Mouse (Mus musculus): ENCODE measurements around the gene Ube2d1.

Ube2d1 gene

DNA sequence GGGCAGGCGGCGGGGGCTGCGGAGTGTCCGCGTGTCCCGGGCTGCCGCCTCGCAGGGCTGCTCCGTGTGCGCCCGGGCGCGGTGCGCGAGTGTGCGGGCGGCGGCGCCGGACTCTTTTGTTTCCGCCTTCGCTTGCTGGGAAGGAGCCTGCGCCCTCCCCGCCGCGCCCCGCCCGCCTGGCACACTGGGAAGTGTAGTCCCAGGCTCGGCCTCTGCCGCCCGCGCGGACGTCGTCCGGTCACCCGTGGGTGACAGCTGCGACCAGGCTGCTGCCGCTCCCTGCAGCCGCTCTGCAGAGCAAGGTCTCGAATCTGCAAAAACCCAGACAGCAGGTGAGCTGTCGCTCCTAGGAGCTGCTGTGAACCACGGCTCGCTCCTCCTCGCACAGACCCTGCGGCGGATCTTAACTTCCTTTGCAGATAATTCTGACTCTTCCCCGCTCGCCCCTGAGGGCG is at the start of gene Ube2d1:
Gene Ube2d1, minus strand, starts transcription at position 137 of the 455 bp plus-strand sequence.
- peak; percentile 90 for DNase-seq

DNA sequence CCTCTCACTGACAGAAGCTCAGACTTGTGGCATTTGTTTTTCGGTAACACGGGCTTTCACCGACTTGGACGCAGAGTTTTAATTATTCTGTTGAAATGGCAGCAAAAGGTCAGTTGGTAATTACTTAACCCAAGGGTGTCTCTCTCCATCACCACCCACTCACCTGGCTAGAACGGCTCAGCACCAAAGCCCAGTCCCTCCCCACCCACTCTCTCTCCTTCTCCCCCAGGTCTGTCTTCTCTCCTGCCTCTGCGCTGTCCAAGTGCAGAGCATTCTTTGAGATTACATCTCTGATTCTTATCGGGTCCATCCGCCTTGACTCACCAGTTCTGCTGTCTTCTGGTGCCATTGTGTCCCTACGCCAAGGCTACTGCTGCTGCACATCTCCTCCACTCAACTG is 47.8 kb upstream of the Ube2d1 start:
- DNase-seq, result no peak

- DNase-seq, result no peak
Observed at GRCm38 (mm10) chr10:71332376-71332775, 47.3 kb upstream of the Ube2d1 start.

DNA sequence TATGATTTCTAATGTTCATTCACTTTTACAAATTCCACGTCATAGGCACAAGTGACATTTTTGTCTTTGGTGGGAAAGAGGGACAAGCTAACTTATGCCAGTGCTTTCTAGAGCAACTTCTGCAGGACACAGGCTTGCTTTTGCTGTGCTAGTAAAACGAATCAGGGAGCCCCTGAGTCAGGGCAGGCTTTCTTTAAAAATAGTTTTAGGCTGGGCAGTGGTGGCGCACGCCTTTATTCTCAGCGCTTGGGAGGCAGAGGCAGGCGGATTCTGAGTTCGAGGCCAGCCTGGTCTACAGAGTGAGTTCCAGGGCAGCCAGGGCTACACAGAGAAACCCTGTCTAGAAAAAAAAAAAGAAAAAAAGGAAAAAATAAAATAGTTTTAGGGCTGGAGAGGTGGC is 46.8 kb upstream of the Ube2d1 start:
- no peak for DNase-seq

DNA sequence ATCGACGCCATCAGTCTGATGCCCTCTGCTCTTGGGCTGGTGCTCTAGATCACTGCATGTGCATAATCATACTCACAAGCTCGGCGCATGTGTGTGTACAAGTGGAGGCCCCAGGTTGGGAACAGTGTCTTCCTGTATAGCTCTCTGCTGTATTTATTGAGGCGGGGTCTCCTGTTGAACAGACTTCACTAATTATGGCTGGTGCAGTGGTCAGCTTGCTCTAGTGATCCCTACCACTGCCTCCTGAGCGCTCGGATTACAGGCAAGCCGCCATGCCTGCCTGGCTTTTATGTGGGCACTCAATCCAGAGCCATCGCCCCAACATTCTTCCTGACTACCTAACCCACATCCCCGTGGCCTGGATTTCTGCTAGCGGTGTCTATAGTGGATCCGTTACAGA is 45.0 kb upstream of the Ube2d1 start:
- no peak for DNase-seq

- DNase-seq, result no peak
Observed at GRCm38 (mm10) chr10:71329295-71329694, 44.2 kb upstream of the Ube2d1 start.

DNA sequence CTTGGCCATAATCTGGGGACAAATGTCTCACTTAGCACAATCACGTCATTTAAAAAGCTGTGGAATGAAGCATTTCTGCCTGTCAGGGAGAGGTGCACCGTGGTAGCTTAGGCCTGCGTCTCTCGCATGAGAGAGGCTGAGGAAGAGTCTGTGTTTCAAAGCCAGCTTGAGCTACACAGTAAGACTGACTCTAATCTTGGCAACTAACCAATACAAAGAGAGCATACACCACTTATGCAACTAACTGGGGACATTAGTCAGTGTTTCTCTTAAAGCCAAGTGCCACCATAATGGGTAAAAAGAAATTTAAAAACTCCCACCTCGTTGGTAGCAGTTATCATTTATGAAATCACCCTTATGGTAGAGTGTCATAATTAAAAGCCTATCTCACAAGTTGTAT is 43.8 kb upstream of the Ube2d1 start:
- DNase-seq, result no peak

- DNase-seq, result no peak
Observed at GRCm38 (mm10) chr10:71328382-71328781, 43.3 kb upstream of the Ube2d1 start.

DNA sequence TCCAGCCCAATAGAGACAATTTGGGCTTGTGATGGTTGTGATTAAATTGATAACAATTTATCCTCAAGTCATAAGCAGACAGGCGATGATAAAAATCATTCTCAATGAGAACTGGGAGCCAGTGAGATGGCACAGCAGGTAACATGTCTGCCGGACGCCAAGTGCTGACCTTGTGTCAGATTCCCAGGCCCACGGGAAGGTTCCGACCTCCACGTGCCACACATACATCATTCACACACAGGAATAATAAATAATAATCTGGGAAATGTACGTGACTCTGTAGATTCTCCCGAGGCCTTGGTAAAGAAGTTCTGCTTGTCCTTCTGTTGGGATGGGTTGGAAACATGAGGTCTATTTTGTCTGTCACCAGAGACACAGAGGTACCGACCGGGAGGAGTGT is 42.3 kb upstream of the Ube2d1 start:
- no peak for DNase-seq

GRCm38 (mm10) chr10:71326789-71327188 is 41.7 kb upstream of the Ube2d1 start:
- peak; percentile 73 for DNase-seq

- no peak for DNase-seq
Observed at GRCm38 (mm10) chr10:71326123-71326522, 41.1 kb upstream of the Ube2d1 start.

DNA sequence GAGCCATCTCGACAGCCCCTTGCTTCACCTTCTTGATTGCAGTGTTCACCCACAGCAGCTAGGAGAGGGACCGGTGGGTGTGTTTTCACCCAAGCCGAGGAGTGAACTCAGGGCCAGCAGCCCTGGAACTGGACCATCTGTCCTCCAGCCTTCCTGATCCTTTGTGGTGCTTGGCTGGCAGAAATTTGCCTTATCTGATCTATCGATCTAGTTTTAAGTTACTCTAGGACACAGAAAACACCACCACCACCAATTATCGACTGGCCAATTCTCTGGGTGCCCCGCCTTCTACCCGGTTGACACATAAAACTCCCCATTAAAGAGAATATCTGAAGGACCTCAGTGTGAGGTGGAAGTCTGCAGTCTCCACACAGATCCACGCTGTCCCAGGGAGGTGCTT is 38.6 kb upstream of the Ube2d1 start:
- no peak for DNase-seq

DNA sequence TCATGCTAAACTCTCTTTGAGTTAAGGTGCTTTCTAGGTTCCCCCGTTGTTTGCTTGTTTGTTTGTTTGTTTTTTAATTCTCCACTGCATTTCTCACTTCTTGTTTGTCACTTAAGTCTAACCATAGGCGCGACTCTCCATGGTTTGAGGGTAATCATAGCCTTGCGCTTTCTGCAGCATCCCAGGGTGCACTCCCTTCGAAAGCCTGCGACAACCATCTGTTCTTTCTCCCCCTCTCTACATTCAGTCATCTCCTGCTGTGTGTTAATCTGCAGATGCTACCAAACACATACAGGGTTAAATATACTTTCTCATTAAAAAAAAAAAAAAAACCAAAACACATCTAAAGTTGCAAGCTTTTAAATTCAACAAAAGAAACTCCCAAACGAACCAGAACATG is 31.4 kb upstream of the Ube2d1 start:
- DNase-seq, result no peak

GRCm38 (mm10) chr10:71316056-71316455 is 31.0 kb upstream of the Ube2d1 start:
- DNase-seq, result no peak

DNA sequence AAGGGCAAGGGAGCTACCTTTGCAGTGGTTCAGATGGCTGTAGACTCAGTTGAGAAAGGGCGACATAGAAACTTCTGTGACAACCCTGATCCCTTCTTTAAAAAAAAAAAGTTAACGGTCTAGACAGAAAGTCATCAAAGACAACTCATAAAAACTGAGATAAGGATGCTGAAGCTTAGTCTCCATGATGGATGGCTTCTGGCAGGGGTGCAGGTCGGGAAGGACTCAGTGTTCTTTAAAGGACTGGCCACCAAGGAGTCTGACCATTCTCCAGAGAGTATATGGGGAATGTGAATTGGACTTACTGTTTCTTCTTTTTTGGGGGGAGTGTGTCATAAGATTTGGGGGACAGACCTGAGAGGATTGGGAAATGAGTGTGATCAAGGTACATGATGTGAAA is 29.5 kb upstream of the Ube2d1 start:
- DNase-seq, result no peak

DNA sequence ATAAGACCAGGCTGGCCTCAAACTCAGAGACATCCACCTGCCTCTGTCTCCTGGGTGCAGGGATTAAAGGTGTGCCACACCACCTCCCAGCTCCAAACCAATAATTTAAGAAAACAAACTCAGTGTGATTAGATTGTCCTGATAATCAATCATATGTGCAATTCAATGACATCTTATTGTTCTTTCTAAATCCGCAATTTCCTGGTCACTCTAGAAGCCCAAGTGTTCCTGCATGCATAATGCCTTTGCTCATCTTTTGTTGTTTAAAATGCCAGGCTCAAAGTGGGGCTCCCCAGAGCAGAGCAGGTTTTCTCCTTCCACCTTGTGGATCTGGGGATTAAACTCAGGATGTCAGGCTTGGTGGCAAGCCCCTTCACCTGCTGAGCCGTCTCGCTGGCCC is 25.2 kb upstream of the Ube2d1 start:
- DNase-seq, result no peak

GRCm38 (mm10) chr10:71308199-71308598 is 23.1 kb upstream of the Ube2d1 start:
- DNase-seq, result no peak

GRCm38 (mm10) chr10:71306759-71307158 is 21.7 kb upstream of the Ube2d1 start:
- DNase-seq, result no peak

DNA sequence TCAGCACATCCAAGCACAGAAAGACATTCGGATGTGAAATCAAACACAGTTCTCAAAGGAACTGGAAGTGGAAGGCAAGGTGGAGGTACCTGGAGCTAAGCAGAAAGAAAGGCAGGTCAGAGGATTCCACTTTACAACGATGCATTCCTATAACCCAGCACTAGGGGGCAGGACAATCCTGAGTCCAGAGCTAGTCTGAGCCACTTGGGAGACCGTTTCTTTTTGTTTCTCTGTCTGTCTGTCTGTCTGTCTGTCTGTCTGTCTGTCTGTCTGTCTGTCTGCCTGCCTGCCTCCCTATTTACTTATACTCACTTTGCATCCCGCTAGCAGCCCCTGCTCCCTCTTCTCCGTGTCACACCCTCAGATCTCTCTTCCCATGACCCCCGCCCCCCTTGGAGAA is 21.1 kb upstream of the Ube2d1 start:
- no peak for DNase-seq

- no peak for DNase-seq
Observed at GRCm38 (mm10) chr10:71302490-71302889, 17.4 kb upstream of the Ube2d1 start.

DNA sequence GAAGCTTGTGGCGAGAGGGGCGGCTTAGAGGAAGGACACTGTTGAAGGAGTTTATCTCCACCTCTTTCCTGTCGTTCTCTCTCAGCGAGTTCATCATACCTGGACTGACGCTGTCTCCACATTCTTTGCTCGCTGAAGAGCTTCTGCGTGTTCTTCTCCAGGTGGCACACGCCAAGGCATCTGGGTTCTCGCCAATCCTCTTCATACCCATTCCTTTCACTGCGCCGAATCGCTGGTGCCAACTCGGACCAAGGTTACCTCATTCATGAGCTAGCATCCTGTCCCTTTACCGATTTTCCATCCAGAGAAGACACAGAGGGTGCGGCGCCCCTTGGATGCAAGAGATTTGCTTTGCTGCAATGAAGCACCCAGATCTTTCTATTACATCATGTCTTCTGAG is 15.1 kb upstream of the Ube2d1 start:
- peak; percentile 47 for DNase-seq

GRCm38 (mm10) chr10:71293245-71293644 is 8.2 kb upstream of the Ube2d1 start:
- DNase-seq, result no peak

DNA sequence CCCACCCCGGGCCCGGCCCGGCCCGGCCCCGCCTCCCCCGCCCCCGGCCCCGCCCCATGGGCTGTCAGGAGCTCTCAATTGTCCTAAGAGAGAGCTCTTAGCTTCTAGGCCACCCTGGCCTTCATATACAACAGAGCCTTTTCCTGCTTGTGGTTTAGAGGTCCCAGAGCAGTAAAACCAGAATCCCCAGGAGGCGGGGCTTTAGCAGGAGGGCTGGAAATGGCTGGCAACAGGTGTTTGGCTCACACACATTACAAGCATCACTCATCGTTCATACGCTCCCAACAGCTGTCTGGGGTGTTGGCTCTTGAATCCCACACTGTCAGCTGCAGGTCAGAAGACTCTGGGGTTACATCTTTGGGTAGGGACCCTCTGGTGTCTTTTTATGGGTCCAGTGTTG is 7.2 kb upstream of the Ube2d1 start:
- DNase-seq, result no peak

GRCm38 (mm10) chr10:71291801-71292200 is 6.7 kb upstream of the Ube2d1 start:
- DNase-seq, result no peak

GRCm38 (mm10) chr10:71291179-71291661 is 6.2 kb upstream of the Ube2d1 start:
- no peak for DNase-seq

Measured in cerebellum, adult 8-10 months (tissue).